Mouse (Mus musculus): Measurements from ENCODE around the gene Tgfbrap1. TPM values are rescaled to one million over a fixed set of nuclear protein-coding genes. Genes with fewer than 3 reads are reported as not detected.

Gene Tgfbrap1
- polyA plus RNA-seq, 1 experiment from 2014 or later, result 6.2 TPM

DNA sequence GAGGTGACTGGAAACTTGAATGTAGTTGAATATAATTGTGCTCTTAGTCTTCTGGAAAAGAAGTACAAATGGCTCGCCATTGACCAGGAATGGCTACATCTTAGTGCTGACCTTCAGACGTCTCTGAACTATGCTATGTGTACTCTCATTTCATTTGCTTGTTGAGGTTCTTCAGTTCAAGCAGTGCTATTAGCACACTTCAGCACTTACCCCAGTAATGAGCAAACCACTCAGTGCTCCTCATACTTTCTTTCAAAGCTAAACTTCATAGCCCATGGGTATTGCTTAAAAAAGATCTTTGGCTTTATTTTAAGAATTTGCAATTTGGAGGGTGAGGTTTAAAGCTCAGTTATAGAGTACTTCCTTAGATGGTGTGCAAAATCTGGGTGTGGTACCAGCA lies 10.3 kb upstream of the Tgfbrap1 start:
- no peaks in the 10 kb centered on the region for H3K4me1 ChIP-seq (replicated peaks)
- H3K36me3 ChIP-seq, result peaks cover 36% of the 10 kb centered on the region
- no peak overlapping the region for H3K9ac ChIP-seq
- ATAC-seq (replicated peaks; ENCODE audit: insufficient number of reproducible peaks, insufficient read depth, low FRiP score, low read depth), result no peak
- WGBS, result 66% methylated on average over 2 of the region's 2 CpGs
- H3K27ac ChIP-seq, result no peak overlapping the region
- H3K4me3 ChIP-seq, result no peak overlapping the region
- H3K9me3 ChIP-seq (replicated peaks), result no peaks in the 10 kb centered on the region
- no peaks in the 10 kb centered on the region for H3K27me3 ChIP-seq
- H3K4me2 ChIP-seq, result no peak overlapping the region

DNA sequence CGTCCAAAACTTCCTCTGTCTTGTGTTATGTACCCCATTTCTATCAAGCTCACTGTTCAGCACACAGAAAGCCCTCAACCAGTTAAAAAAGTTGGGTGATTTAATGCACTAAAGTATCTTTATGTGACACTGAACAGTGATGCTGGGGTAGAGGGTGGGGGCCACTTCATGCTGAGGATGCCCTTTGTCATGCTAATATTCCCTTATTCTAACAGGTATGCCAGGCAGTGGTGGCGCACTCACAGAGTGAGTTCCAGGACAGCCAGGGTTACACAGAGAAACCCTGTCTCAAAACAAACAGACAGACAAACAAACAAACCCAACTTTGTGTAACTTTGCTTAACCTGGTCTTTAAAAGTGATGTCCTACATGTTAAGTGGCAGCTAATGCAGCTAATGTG lies 4.2 kb downstream of the Tgfbrap1 start:
- no peaks in the 10 kb centered on the region for H3K9me3 ChIP-seq (replicated peaks)
- no peak for ATAC-seq (replicated peaks; ENCODE audit: insufficient number of reproducible peaks, insufficient read depth, low FRiP score, low read depth)
- H3K27ac ChIP-seq, result no peak overlapping the region
- H3K9ac ChIP-seq, result no peak overlapping the region
- H3K4me1 ChIP-seq (replicated peaks), result peaks cover 21% of the 10 kb centered on the region
- no peak overlapping the region for H3K4me2 ChIP-seq
- H3K27me3 ChIP-seq, result no peaks in the 10 kb centered on the region
- 92% methylated on average over 2 of the region's 2 CpGs for WGBS
- 0 out of 2 replicates have a peak, but pooled peaks cover 4% of the 10 kb centered on the region for H3K36me3 ChIP-seq
- H3K4me3 ChIP-seq, result no peak overlapping the region

GRCm38 (mm10) chr1:43092056-43093015 lies 6.1 kb downstream of the Tgfbrap1 start:
- peak; percentile 88 for ATAC-seq (replicated peaks; ENCODE audit: insufficient number of reproducible peaks, insufficient read depth, low FRiP score, low read depth)
- H3K36me3 ChIP-seq, result 0 out of 2 replicates have a peak, but pooled peaks cover 4% of the 10 kb centered on the region
- peaks cover 18% of the 10 kb centered on the region for H3K4me1 ChIP-seq (replicated peaks)
- peak overlapping the region; percentile 80 for H3K27ac ChIP-seq
- peak overlapping the region; percentile 71 for H3K4me3 ChIP-seq
- H3K9ac ChIP-seq, result peak overlapping the region; percentile 96
- peak overlapping the region; percentile 84 for H3K4me2 ChIP-seq
- H3K9me3 ChIP-seq (replicated peaks), result no peaks in the 10 kb centered on the region
- H3K27me3 ChIP-seq, result no peaks in the 10 kb centered on the region
- under 1% methylated on average over 81 of the region's 102 CpGs for WGBS

- Histone ChIP-seq H3K27me3 (no peaks in the 10 kb centered on the region), H3K4me2 (peak overlapping the region; percentile 84), H3K9me3 (replicated peaks) (no peaks in the 10 kb centered on the region), H3K9ac (peak overlapping the region; percentile 96), H3K4me1 (replicated peaks) (peaks cover 15% of the 10 kb centered on the region), H3K4me3 (peak overlapping the region; percentile 71), H3K36me3 (0 out of 2 replicates have a peak, but pooled peaks cover 4% of the 10 kb centered on the region), H3K27ac (peak overlapping the region; percentile 80; the same call in 1 of the 2 replicates)
- ATAC-seq (replicated peaks; ENCODE audit: insufficient number of reproducible peaks, insufficient read depth, low FRiP score, low read depth), result no peak
- WGBS, result 33% methylated on average over 13 of the region's 13 CpGs
These were observed 7.0 kb downstream of the Tgfbrap1 start for GRCm38 (mm10) chr1:43091306-43092055.

GRCm38 (mm10) chr1:43090418-43090817 lies 8.0 kb downstream of the Tgfbrap1 start:
- no peak for ATAC-seq (replicated peaks; ENCODE audit: insufficient number of reproducible peaks, insufficient read depth, low FRiP score, low read depth)
- Histone ChIP-seq H3K27me3 (no peaks in the 10 kb centered on the region), H3K4me2 (no peak overlapping the region), H3K9ac (no peak overlapping the region), H3K4me3 (no peak overlapping the region), H3K36me3 (no peaks in the 10 kb centered on the region), H3K9me3 (replicated peaks) (no peaks in the 10 kb centered on the region), H3K27ac (no peak overlapping the region), H3K4me1 (replicated peaks) (peaks cover 15% of the 10 kb centered on the region)
- WGBS, result 84% methylated on average over 1 of the region's 1 CpGs

DNA sequence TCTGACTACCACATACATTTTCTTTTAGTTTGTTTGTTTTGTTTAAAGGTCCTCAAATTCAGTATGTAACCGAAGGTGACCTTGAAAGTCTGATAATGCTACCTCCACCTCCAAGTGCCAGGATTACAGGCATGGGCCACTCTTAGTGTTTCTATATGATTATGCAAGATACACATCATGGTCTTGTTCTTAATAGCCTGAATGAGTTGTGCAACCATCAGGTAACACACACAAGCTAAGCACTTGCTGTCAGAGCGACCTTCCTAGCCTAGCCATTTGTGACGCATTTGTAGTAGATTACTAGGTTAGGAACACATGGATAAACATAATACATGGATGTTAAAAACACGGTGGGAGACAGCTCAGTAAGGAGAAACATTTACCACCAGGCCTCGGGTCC lies 15.5 kb downstream of the Tgfbrap1 start:
- Histone ChIP-seq H3K4me1 (replicated peaks) (no peaks in the 10 kb centered on the region), H3K4me2 (no peak overlapping the region), H3K9me3 (replicated peaks) (no peaks in the 10 kb centered on the region), H3K27ac (no peak overlapping the region), H3K9ac (no peak overlapping the region), H3K27me3 (no peaks in the 10 kb centered on the region), H3K4me3 (no peak overlapping the region), H3K36me3 (no peaks in the 10 kb centered on the region)
- WGBS, result 84% methylated on average over 5 of the region's 5 CpGs
- ATAC-seq (replicated peaks; ENCODE audit: insufficient number of reproducible peaks, insufficient read depth, low FRiP score, low read depth), result no peak

GRCm38 (mm10) chr1:43078124-43078523 lies 20.3 kb downstream of the Tgfbrap1 start:
- peaks cover 14% of the 10 kb centered on the region; the same call in 1 of the 2 replicates for H3K36me3 ChIP-seq
- ATAC-seq (replicated peaks; ENCODE audit: insufficient number of reproducible peaks, insufficient read depth, low FRiP score, low read depth), result no peak
- H3K27me3 ChIP-seq, result no peaks in the 10 kb centered on the region
- H3K9me3 ChIP-seq (replicated peaks), result no peaks in the 10 kb centered on the region
- H3K9ac ChIP-seq, result no peak overlapping the region
- H3K4me2 ChIP-seq, result no peak overlapping the region
- H3K4me3 ChIP-seq, result no peak overlapping the region
- 67% methylated on average over 2 of the region's 2 CpGs for WGBS
- no peaks in the 10 kb centered on the region for H3K4me1 ChIP-seq (replicated peaks)
- H3K27ac ChIP-seq, result no peak overlapping the region

DNA sequence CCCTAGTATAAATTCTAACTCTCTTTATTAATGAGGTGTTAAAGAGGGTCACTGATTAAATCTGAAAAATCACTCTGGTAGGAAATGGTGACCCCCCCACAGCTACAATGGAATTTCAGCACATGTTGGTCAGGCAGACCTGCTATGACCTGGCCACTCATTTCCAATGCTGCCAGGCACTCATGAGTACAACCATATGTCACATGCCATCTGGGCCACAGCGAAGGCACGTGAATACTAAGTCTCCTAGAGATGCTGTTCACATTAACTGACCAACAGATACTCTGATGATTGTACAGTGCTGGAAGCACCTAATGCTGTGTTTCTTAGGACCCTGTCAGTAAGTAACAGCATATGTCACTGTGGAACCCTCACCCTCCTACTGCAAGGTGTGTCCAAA lies 23.6 kb downstream of the Tgfbrap1 start:
- H3K27ac ChIP-seq, result no peak overlapping the region
- H3K9me3 ChIP-seq (replicated peaks), result no peaks in the 10 kb centered on the region
- ATAC-seq (replicated peaks; ENCODE audit: insufficient number of reproducible peaks, insufficient read depth, low FRiP score, low read depth), result no peak
- peaks cover 14% of the 10 kb centered on the region; the same call in 1 of the 2 replicates for H3K36me3 ChIP-seq
- no peaks in the 10 kb centered on the region for H3K27me3 ChIP-seq
- H3K4me2 ChIP-seq, result no peak overlapping the region
- no peak overlapping the region for H3K9ac ChIP-seq
- H3K4me1 ChIP-seq (replicated peaks), result no peaks in the 10 kb centered on the region
- no peak overlapping the region for H3K4me3 ChIP-seq
- 94% methylated on average over 2 of the region's 2 CpGs for WGBS

GRCm38 (mm10) chr1:43072561-43072960 lies 25.9 kb downstream of the Tgfbrap1 start:
- Histone ChIP-seq H3K27me3 (no peaks in the 10 kb centered on the region), H3K4me3 (no peak overlapping the region), H3K9ac (no peak overlapping the region), H3K36me3 (peaks cover 14% of the 10 kb centered on the region; the same call in 1 of the 2 replicates), H3K4me2 (no peak overlapping the region), H3K27ac (no peak overlapping the region), H3K4me1 (replicated peaks) (no peaks in the 10 kb centered on the region), H3K9me3 (replicated peaks) (no peaks in the 10 kb centered on the region)
- WGBS, result 69% methylated on average over 1 of the region's 1 CpGs
- no peak for ATAC-seq (replicated peaks; ENCODE audit: insufficient number of reproducible peaks, insufficient read depth, low FRiP score, low read depth)

DNA sequence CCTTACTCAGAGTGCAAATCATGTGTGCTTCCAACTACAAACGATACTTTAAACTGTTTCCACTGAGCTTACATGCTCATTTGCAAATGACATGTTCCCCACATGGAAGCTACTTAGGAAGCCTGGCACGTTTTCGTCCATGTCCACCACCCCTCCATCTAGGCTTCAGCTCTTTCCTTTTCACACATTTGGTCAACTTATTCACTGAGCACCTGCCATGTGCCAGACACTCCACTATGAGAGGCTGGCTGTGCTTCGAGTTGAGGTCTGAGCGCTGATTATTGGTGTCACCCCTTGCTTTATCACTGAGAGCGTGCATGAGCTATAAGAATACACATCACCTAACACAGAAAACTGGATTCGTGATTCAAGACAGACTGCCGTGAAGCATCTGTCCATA lies 26.4 kb downstream of the Tgfbrap1 start:
- no peaks in the 10 kb centered on the region for H3K9me3 ChIP-seq (replicated peaks)
- no peak overlapping the region for H3K9ac ChIP-seq
- H3K4me2 ChIP-seq, result no peak overlapping the region
- no peaks in the 10 kb centered on the region for H3K27me3 ChIP-seq
- no peak overlapping the region for H3K4me3 ChIP-seq
- 88% methylated on average over 8 of the region's 8 CpGs for WGBS
- H3K27ac ChIP-seq, result no peak overlapping the region
- H3K36me3 ChIP-seq, result peaks cover 18% of the 10 kb centered on the region
- ATAC-seq (replicated peaks; ENCODE audit: insufficient number of reproducible peaks, insufficient read depth, low FRiP score, low read depth), result no peak
- H3K4me1 ChIP-seq (replicated peaks), result no peaks in the 10 kb centered on the region

GRCm38 (mm10) chr1:43070726-43071125 lies 27.7 kb downstream of the Tgfbrap1 start:
- no peaks in the 10 kb centered on the region for H3K9me3 ChIP-seq (replicated peaks)
- ATAC-seq (replicated peaks; ENCODE audit: insufficient number of reproducible peaks, insufficient read depth, low FRiP score, low read depth), result no peak
- WGBS, result 72% methylated on average over 5 of the region's 5 CpGs

More at GRCm38 (mm10) chr1:43070726-43071125, 27.7 kb downstream of the Tgfbrap1 start:
- H3K9ac ChIP-seq, result no peak overlapping the region
- no peak overlapping the region for H3K4me2 ChIP-seq
- H3K4me1 ChIP-seq (replicated peaks), result no peaks in the 10 kb centered on the region
- no peaks in the 10 kb centered on the region for H3K27me3 ChIP-seq
- no peak overlapping the region for H3K4me3 ChIP-seq
- peaks cover 23% of the 10 kb centered on the region for H3K36me3 ChIP-seq
- no peak overlapping the region for H3K27ac ChIP-seq

Measured in heart, embryonic 15.5 days (tissue).